Mouse (Mus musculus) ES-E14 (cell line): ENCODE measurements around the gene Ube2j1.

Experiments used
- HCFC1 ChIP-seq: IDR thresholded peaks from 2 replicates; pipeline ENCODE4 v1.6.1; 2012; ENCODE audit warnings: low read length, inconsistent platforms, borderline replicate concordance; ENCODE audit not compliant: insufficient read depth
- ZNF384 ChIP-seq: IDR thresholded peaks from 2 replicates; pipeline ENCODE4 v1.6.1; 2012; ENCODE audit warnings: low read depth, low read length, inconsistent platforms

DNA sequence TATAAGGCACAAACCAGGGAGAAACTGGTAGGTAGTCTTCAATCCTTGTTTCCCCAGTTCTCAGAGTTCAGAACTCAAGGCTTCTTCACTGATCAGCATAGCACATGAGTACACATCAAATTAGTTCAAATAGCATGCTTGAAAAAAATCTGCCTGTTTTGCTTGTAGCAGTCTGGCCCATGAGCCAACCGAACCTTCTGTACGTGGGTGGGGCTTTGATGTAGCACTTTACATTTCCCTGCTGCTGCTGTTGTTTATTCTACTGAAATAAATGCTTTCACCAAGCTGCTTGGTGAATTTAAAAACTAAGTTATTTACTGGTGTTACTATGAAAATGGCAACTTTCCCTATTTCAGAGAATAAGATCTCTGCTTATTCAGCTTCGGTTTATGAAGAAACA, 20.8 kb downstream of the Ube2j1 start:
- no peak for TF ChIP-seq ZNF384
- TF ChIP-seq HCFC1: no peak
